Mouse (Mus musculus) midbrain, embryonic 14.5 days (tissue): ENCODE results near the gene Ankrd65. TPM values are rescaled to one million over a fixed set of nuclear protein-coding genes. Genes with fewer than 3 reads are reported as not detected.

ENCODE experiments used
- ATAC-seq: fragments of 200-750 bp; cut with Nextera tagmentation; 2 replicates; pipeline ENCODE4 v1.8.0; 2017; ENCODE audit warnings: moderate number of reproducible peaks, moderate library complexity; ENCODE audit not compliant: low FRiP score, low TSS enrichment
- DNase-seq: peaks from one replicate; pipeline ENCODE4 v3.0.0-alpha.2; 2015
- H3K27ac ChIP-seq: fragments of 300-500 bp; sonication (generic); replicated peaks from 2 replicates; pipeline ENCODE4 v1.5.1; 2014; ENCODE audit warnings: mild to moderate bottlenecking, low read depth, low read length, moderate library complexity
- H3K27me3 ChIP-seq: fragments of 300-500 bp; sonication (generic); 2 replicates; pipeline ENCODE4 v1.6.1; 2014; ENCODE audit warnings: low read length, control low read depth, mixed read lengths; ENCODE audit not compliant: control insufficient read depth, insufficient read depth
- H3K36me3 ChIP-seq: fragments of 300-500 bp; sonication (generic); 2 replicates; pipeline ENCODE4 v1.6.1; 2014; ENCODE audit warnings: low read length, control low read depth; ENCODE audit not compliant: control insufficient read depth, insufficient read depth
- H3K4me1 ChIP-seq: fragments of 300-500 bp; sonication (generic); 2 replicates; pipeline ENCODE4 v1.6.1; 2014; ENCODE audit warnings: mild to moderate bottlenecking, antibody characterized with exemption, low read length, control low read depth; ENCODE audit not compliant: control insufficient read depth, insufficient read depth
- H3K4me2 ChIP-seq: fragments of 300-500 bp; sonication (generic); 2 replicates; pipeline ENCODE4 v1.6.1; 2014; ENCODE audit warnings: mild to moderate bottlenecking, low read length, moderate library complexity
- H3K4me3 ChIP-seq: fragments of 300-500 bp; sonication (generic); replicated peaks from 2 replicates; pipeline ENCODE4 v1.5.1; 2014; ENCODE audit warnings: low read depth, low read length
- H3K9ac ChIP-seq: fragments of 300-500 bp; sonication (generic); replicated peaks from 2 replicates; pipeline ENCODE4 v1.6.1; 2014; ENCODE audit warnings: mild to moderate bottlenecking, low read length, moderate library complexity
- H3K9me3 ChIP-seq: fragments of 300-500 bp; sonication (generic); 2 replicates; pipeline ENCODE4 v1.6.1; 2016; ENCODE audit warnings: low read length, control low read depth, mixed read lengths; ENCODE audit not compliant: control insufficient read depth
- WGBS: fragments of 180-500 bp; shearing (Covaris S2); extraction: QIAGEN DNeasy Blood & Tissue Kit; methylation state at CpG from one replicate; pipeline ENCODE4 v1.1.7; 2014; 5-methylcytosine and 5-hydroxymethylcytosine counted together
- polyA plus RNA-seq: library from polyadenylated mRNA; unstranded; fragments of >200 nt; fragmentation: Nextera tagmentation; extraction: Ambion mirVana; gene quantifications from 2 replicates; pipeline ENCODE4 v1.2.1, GENCODE M21; 2014

Ankrd65 gene
- polyA plus RNA-seq, 1 experiment from 2014 or later = not detected

DNA sequence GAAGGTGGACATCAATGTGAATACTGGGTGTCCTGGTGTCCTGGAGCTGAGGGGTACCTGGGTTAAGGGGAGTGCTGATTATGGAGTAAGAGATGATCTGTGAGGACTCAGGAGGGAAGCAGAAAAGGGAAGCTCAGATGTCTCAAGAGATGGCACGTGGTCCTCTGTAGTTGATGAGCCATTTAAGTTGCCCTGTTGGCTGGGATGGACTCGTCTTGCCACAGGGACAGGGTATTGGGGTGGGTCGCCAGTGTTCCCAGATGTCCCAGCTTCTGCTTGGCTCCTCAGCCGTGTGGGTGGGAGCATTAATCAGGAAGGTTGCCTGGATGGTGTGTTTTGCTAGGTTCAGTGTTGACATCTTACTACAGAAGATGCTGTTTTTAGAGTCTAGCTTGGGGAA is 43.0 kb downstream of the Ankrd65 start:
- H3K9me3 ChIP-seq = no peaks in the 10 kb centered on the region
- no peak overlapping the region for H3K27ac ChIP-seq
- ATAC-seq (no peak), DNase-seq (no peak)
- peaks cover 9% of the 10 kb centered on the region for H3K4me1 ChIP-seq
- WGBS = 89% methylated on average over 4 of the region's 4 CpGs
- no peak overlapping the region for H3K4me3 ChIP-seq
- no peaks in the 10 kb centered on the region for H3K27me3 ChIP-seq
- H3K36me3 ChIP-seq = peaks cover 10% of the 10 kb centered on the region
- H3K9ac ChIP-seq = no peak overlapping the region
- H3K4me2 ChIP-seq = no peak overlapping the region

- Histone ChIP-seq H3K36me3 (peaks cover 6% of the 10 kb centered on the region), H3K27me3 (no peaks in the 10 kb centered on the region), H3K4me3 (no peak overlapping the region), H3K4me2 (no peak overlapping the region), H3K9ac (0 out of 2 replicates have a peak overlapping the region, but pooled peaks have one; percentile 12), H3K27ac (peak overlapping the region; percentile 49; the same call in 1 of the 2 replicates), H3K4me1 (peaks cover 9% of the 10 kb centered on the region), H3K9me3 (no peaks in the 10 kb centered on the region)
- WGBS = 42% methylated on average over 2 of the region's 2 CpGs
- DNase-seq (peak; percentile 86), ATAC-seq (no peak)
Observed at GRCm38 (mm10) chr4:155833836-155834235, 43.6 kb downstream of the Ankrd65 start.

DNA sequence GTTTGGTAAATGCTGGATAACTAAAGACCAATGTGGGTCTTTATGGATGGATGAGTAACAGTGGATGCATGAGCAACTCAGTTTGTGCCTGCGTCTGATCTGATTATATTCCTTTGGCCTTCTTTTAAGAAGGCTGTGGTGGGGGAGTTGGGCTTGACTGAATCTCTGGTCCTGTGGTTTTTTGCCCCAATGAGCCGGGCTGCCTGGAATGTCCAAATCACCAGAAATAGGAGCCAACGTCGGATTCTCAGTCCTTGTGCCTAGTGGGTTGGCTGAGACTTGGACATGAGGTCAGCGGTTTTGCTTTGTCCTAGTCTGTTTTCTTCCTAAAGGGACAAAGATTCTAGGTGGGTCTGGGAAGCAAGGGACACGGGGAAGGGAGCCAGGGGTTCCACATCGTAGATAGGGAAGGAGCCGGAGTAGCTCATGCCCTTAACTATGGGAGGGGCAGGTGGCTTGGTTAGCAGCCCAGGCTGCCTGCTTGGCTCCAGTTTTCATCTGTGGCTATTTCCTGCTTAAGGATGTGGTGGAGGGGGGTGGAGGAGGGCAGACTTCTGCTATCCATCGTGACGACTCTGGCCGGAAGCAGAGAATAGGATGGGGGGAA is 47.3 kb downstream of the Ankrd65 start:
- WGBS = 85% methylated on average over 11 of the region's 11 CpGs
- no peak for ATAC-seq
- H3K9me3 ChIP-seq = no peaks in the 10 kb centered on the region
- no peak overlapping the region for H3K4me2 ChIP-seq
- H3K4me1 ChIP-seq = peaks cover 14% of the 10 kb centered on the region
- peaks cover 6% of the 10 kb centered on the region for H3K36me3 ChIP-seq
- no peak overlapping the region for H3K27ac ChIP-seq
- H3K27me3 ChIP-seq = no peaks in the 10 kb centered on the region; the same call in none of the 2 replicates
- no peak overlapping the region for H3K9ac ChIP-seq
- no peak overlapping the region for H3K4me3 ChIP-seq
- DNase-seq = no peak

- H3K27ac ChIP-seq = no peak overlapping the region
- H3K4me1 ChIP-seq = peaks cover 10% of the 10 kb centered on the region; the same call in 1 of the 2 replicates
- H3K4me3 ChIP-seq = no peak overlapping the region
- H3K4me2 ChIP-seq = no peak overlapping the region
- no peaks in the 10 kb centered on the region for H3K9me3 ChIP-seq
- no peaks in the 10 kb centered on the region; the same call in none of the 2 replicates for H3K27me3 ChIP-seq
- no peak for ATAC-seq
- DNase-seq = no peak
- H3K36me3 ChIP-seq = no peaks in the 10 kb centered on the region
- 60% methylated on average over 8 of the region's 8 CpGs for WGBS
- H3K9ac ChIP-seq = no peak overlapping the region
Observed at GRCm38 (mm10) chr4:155838187-155839153, 48.2 kb downstream of the Ankrd65 start.

DNA sequence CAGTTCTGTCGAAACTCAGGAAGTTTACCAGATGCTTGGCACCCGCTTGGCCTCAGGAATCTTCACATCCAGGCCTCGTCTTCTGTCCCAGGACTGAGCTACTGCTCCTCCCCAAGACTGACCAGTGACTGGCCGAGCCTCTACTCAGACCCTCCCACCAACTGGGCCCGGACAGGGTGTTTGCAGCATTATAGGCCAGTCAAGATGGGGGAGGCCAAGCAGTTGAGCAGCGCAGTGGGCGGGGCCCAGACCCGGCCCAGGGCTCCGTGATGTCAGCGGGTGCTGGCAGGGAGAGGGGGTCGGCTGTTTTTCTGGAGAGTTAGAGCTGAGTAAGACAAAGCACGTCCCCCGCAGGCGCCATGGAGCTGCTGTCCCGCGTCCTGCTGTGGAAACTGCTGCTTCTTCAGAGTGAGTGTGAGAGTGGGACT is 49.3 kb downstream of the Ankrd65 start, which contains the start of gene Mxra8:
Gene Mxra8 (plus strand): TSS at position 198 of the 428 bp plus-strand sequence.
- H3K4me2 ChIP-seq = peak within 1 kb of the TSS; percentile 49
- H3K4me1 ChIP-seq = peaks cover 10% of the 10 kb centered on the region; the same call in 1 of the 2 replicates
- peak within 1 kb of the TSS; percentile 24 for H3K4me3 ChIP-seq
- peak within 1 kb of the TSS; percentile 26; the same call in 1 of the 2 replicates for H3K9ac ChIP-seq
- H3K27me3 ChIP-seq = no peaks in the 10 kb centered on the region; the same call in none of the 2 replicates
- no peaks in the 10 kb centered on the region for H3K9me3 ChIP-seq
- H3K36me3 ChIP-seq = no peaks in the 10 kb centered on the region
- ATAC-seq (0 out of 2 replicates have a peak, but pooled peaks have one; percentile 56), DNase-seq (peak; percentile 36)
- WGBS = 2% methylated on average over 16 of the region's 16 CpGs
- H3K27ac ChIP-seq = no peak within 1 kb of the TSS

DNA sequence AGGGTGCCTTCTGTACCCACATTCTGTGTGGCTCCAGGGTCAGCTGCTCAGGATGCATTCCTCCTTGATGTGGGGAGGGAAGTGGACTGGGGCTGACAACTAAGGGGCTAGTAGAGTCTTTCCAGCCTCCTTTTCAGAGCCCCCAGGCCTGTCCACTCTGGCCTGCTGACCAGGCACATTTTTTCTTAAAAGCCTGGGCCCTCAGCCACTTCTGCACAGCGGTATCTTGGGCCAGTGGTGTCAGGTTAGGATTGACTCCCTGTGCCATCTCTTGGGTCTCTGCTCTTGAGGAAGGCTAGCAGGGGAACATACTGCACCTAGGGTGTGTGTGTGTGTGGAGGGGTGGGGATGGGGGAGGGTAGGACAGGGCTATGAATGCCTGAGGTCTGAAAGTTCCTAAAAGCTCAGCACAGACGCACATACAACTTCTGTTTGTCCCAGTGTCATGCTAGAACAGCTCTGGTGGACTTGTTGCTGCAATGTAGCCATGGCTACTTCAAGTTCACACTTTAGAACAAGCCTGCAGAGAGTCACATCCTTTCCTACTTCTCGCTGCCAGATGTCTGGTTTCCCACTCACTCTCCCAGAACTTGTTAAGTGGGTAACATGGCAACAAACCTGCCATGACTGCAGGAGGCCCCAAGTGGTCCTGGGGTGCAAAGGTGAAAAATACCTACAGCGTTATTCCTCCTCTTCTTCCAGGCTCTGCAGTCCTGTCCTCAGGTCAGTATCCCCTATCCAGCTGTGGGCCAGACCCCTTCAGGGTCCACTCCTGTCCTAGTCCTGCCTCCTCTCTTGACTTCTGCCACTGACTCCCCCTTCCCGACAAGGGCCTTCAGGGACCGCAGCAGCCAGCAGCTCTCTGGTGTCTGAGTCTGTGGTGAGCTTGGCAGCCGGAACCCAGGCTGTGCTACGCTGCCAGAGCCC is 50.1 kb downstream of the Ankrd65 start:
- no peaks in the 10 kb centered on the region; the same call in none of the 2 replicates for H3K27me3 ChIP-seq
- no peak overlapping the region for H3K27ac ChIP-seq
- no peak for ATAC-seq
- H3K4me2 ChIP-seq = peak overlapping the region; percentile 49
- 8% methylated on average over 8 of the region's 8 CpGs for WGBS
- H3K9me3 ChIP-seq = no peaks in the 10 kb centered on the region
- DNase-seq = no peak
- peak overlapping the region; percentile 26; the same call in 1 of the 2 replicates for H3K9ac ChIP-seq
- no peaks in the 10 kb centered on the region for H3K36me3 ChIP-seq
- H3K4me3 ChIP-seq = peak overlapping the region; percentile 24
- peaks cover 10% of the 10 kb centered on the region; the same call in 1 of the 2 replicates for H3K4me1 ChIP-seq

DNA sequence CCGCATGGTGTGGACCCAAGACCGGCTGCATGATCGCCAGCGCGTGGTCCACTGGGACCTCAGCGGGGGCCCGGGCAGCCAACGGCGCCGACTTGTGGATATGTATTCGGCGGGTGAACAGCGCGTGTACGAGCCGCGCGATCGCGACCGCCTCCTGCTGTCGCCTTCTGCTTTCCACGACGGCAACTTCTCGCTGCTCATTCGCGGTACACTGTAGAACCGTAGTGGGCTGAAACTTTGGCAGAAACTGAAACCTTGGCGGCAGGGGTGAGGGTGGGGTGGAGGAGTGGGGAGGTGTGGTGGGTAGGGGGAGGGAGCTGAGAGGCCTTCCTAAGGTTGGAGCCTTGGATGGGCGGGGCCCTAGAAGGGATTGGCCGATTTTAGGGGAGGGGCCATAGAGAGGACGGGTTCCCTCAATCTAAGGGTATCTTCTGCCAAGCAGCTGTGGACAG is 50.8 kb downstream of the Ankrd65 start:
- H3K36me3 ChIP-seq = no peaks in the 10 kb centered on the region
- ATAC-seq (peak; percentile 32; the same call in 1 of the 2 replicates), DNase-seq (peak; percentile 45)
- H3K4me3 ChIP-seq = peak overlapping the region; percentile 24
- 0 out of 2 replicates have a peak overlapping the region, but pooled peaks have one; percentile 26 for H3K9ac ChIP-seq
- H3K27me3 ChIP-seq = no peaks in the 10 kb centered on the region; the same call in none of the 2 replicates
- H3K4me1 ChIP-seq = peaks cover 10% of the 10 kb centered on the region; the same call in 1 of the 2 replicates
- no peak overlapping the region for H3K27ac ChIP-seq
- WGBS = under 1% methylated on average over 32 of the region's 32 CpGs
- no peaks in the 10 kb centered on the region for H3K9me3 ChIP-seq
- H3K4me2 ChIP-seq = peak overlapping the region; percentile 49
